Mouse (Mus musculus) olfactory bulb, adult 2 months (tissue): ENCODE data around the gene Mrpl30.

ENCODE experiments used
- CTCF ChIP-seq: fragments of 200-500 bp; IDR thresholded peaks from 2 replicates; pipeline ENCODE4 v1.5.1; 2012; ENCODE audit warnings: low read depth, mild to moderate bottlenecking, low read length, moderate library complexity; ENCODE audit not compliant: insufficient read depth
- POLR2A ChIP-seq: fragments of 200-500 bp; IDR thresholded peaks from 2 replicates; pipeline ENCODE4 v1.6.1; 2012; ENCODE audit warnings: mild to moderate bottlenecking, low read depth, low read length, moderate library complexity; ENCODE audit not compliant: insufficient read depth

DNA sequence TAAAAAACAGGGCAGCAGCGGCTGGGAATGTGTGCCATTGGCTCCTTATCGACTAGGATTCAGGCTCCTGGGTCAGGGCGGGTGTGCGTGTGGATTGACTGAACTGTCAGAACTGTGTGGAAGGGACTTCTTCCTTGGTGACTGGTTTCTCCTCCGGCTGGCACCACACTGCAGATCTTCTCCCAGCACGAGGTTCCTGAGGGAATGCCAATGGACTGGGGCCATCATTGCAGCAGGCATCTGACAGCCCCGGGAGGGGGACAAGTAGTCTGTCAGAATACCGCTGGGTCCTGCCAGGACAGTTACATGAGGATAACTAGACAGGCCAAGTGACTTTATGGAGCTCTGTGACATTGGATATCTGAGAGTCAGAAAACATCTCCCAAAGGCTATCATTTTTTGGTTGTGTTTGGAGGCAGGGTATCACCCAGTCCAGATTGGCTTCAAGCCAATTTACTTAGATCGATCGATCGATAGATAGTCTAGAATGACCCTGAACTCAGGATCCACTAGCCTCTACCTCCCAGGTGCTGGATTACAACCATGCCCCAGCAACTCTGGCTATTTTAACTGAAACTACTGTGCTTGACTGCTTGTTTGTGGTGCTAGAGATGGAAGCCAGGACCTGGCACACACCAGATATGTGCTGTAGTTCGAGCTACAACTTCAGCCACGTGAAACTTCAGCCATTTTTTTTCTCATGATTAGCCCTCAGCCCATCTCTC, 12.4 kb upstream of the Mrpl30 start:
- TF ChIP-seq CTCF = no peak
- TF ChIP-seq POLR2A = no peak
